Mouse (Mus musculus) small intestine, adult 2 months (tissue): ENCODE data around the gene Cyp2d11. TPM values are rescaled to one million over a fixed set of nuclear protein-coding genes. Genes with fewer than 3 reads are reported as not detected.

ENCODE experiments used
- H3K27ac ChIP-seq: fragments of 200-500 bp; 2 replicates; pipeline ENCODE4 v1.5.1; 2012; ENCODE audit warnings: low read depth, low read length, control low read depth, inconsistent platforms; ENCODE audit not compliant: insufficient read depth
- H3K27me3 ChIP-seq: fragments of 200-500 bp; 2 replicates; pipeline ENCODE4 v1.6.1; 2012; ENCODE audit warnings: mild to moderate bottlenecking, moderate library complexity, low read length, inconsistent platforms; ENCODE audit not compliant: control insufficient read depth, insufficient read depth
- H3K36me3 ChIP-seq: fragments of 200-500 bp; 2 replicates; pipeline ENCODE4 v1.6.1; 2012; ENCODE audit warnings: mild to moderate bottlenecking, low read length, control low read depth, inconsistent platforms; ENCODE audit not compliant: control insufficient read depth, insufficient read depth
- H3K4me1 ChIP-seq: fragments of 200-500 bp; 2 replicates; pipeline ENCODE4 v1.6.1; 2012; ENCODE audit warnings: low read length, inconsistent platforms, mixed read lengths; ENCODE audit not compliant: control insufficient read depth, insufficient read depth, insufficient read length
- H3K4me3 ChIP-seq: fragments of 200-500 bp; 2 replicates; pipeline ENCODE4 v1.5.1; 2012; ENCODE audit warnings: low read depth, mild to moderate bottlenecking, control low read depth, inconsistent platforms, low read length, moderate library complexity
- CTCF ChIP-seq: fragments of 200-500 bp; IDR thresholded peaks from 2 replicates; pipeline ENCODE4 v1.5.1; 2012; ENCODE audit warnings: low read depth, mild to moderate bottlenecking, control low read depth, inconsistent platforms, low read length, moderate library complexity, mixed read lengths; ENCODE audit not compliant: insufficient replicate concordance, insufficient read length; ENCODE audit errors: extremely low read depth
- WGBS: fragments of 180-500 bp; shearing (Covaris S2); methylation state at CpG from one replicate; pipeline ENCODE4 v1.1.7; 2018; 5-methylcytosine and 5-hydroxymethylcytosine counted together
- polyA plus RNA-seq: library from polyadenylated mRNA; depleted of rRNA; stranded (reverse); fragments of >200 nt; gene quantifications from 2 replicates; pipeline ENCODE4 v1.2.3, GENCODE M21; 2012; rRNA removed

Gene Cyp2d11
- polyA plus RNA-seq, 1 experiment, result not detected

DNA sequence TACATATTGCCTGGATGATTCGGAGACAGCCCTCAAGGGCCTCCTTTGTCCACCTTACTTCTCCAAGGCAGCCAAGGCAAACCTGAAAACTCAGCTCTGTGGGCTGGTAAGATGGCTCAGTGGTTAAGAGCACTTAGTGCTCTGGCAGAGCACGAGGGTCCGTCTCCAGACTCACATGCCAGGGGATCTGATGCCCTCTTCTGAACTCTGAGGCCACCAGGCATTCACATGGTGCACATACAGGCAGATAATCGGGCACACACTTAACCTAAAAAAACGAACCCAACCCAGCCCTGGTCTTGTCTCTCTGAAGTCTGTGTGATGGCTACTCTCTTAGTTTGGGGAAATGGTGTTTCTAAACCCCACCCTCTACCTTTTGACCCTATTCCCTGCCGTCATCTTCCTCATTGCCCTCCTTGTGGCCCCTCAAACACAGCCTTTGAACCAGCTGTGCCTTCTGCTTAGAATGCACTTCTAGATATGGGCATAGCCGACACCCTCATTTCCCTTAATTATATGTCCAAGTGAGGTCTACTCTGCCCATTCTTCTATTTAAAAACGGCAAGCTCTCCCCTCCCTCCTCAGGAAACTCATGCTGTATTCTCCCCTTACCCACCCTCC lies 54.1 kb downstream of the Cyp2d11 start:
- Histone ChIP-seq H3K27ac (no peak overlapping the region), H3K27me3 (0 out of 2 replicates have a peak, but pooled peaks cover 3% of the 10 kb centered on the region), H3K4me3 (no peak overlapping the region), H3K4me1 (peaks cover 19% of the 10 kb centered on the region), H3K36me3 (peaks cover 20% of the 10 kb centered on the region)
- TF ChIP-seq CTCF, result no peak
- WGBS, result 60% methylated on average over 8 of the region's 8 CpGs

Other genes starting within 250 kb of the Cyp2d11 start
- 144 and 240 TPM in 2 replicates for gene Srebf2, start 246.8 kb downstream of the Cyp2d11 start, polyA plus RNA-seq
- 0.38 and 2.6 TPM in 2 replicates for gene Shisa8, start 181.2 kb downstream of the Cyp2d11 start, polyA plus RNA-seq
- gene Tnfrsf13c, start 169.7 kb downstream of the Cyp2d11 start, polyA plus RNA-seq, result 6.3 and 14.1 TPM in 2 replicates
- gene Cenpm, start 149.3 kb downstream of the Cyp2d11 start, polyA plus RNA-seq, result 5.8 and 16.4 TPM in 2 replicates
- 0.19 and 0.37 TPM in 2 replicates for gene 1500009C09Rik, start 141.6 kb downstream of the Cyp2d11 start, polyA plus RNA-seq
- 0.24 and 0.52 TPM in 2 replicates for gene Sept3, start 119.1 kb downstream of the Cyp2d11 start, polyA plus RNA-seq
- not detected in 2 replicates for gene Wbp2nl, start 95.1 kb downstream of the Cyp2d11 start, polyA plus RNA-seq
- gene Naga, start 55.1 kb downstream of the Cyp2d11 start, polyA plus RNA-seq, result 83.2 and 196 TPM in 2 replicates
- gene Pheta2, start 55.1 kb downstream of the Cyp2d11 start, polyA plus RNA-seq, result 0.42 and 0.56 TPM in 2 replicates
- gene Smdt1, start 55.1 kb downstream of the Cyp2d11 start, polyA plus RNA-seq, result 200 and 394 TPM in 2 replicates
- 410 and 669 TPM in 2 replicates for gene Ndufa6, start 39.7 kb downstream of the Cyp2d11 start, polyA plus RNA-seq
- 18.5 and 67.5 TPM in 2 replicates for gene Cyp2d22, start 13.8 kb downstream of the Cyp2d11 start, polyA plus RNA-seq
- gene Cyp2d10, start 13.2 kb upstream of the Cyp2d11 start, polyA plus RNA-seq, result 0.16 and 0.77 TPM in 2 replicates
- 0.09 TPM in 1 of 2 replicates, not detected in the other for gene Cyp2d9, start 39.4 kb upstream of the Cyp2d11 start, polyA plus RNA-seq
- not detected in 2 replicates for gene Cyp2d12, start 161.1 kb upstream of the Cyp2d11 start, polyA plus RNA-seq
- not detected in 2 replicates for gene Cyp2d34, start 226.9 kb upstream of the Cyp2d11 start, polyA plus RNA-seq